Mouse (Mus musculus) MEL (cell line): Measurements from ENCODE around the gene Rhou.

Source experiments
- HCFC1 ChIP-seq: IDR thresholded peaks from 2 replicates; pipeline ENCODE4 v1.6.1; 2012; ENCODE audit warnings: low read depth, mild to moderate bottlenecking, inconsistent platforms, low read length, improper control_type of control experiment, moderate library complexity
- MAZ ChIP-seq: IDR thresholded peaks from 2 replicates; pipeline ENCODE4 v1.6.1; 2012; ENCODE audit warnings: low read depth, mild to moderate bottlenecking, inconsistent platforms, low read length, improper control_type of control experiment

GRCm38 (mm10) chr8:123657826-123658225 lies 4.1 kb downstream of the Rhou start:
- no peak for TF ChIP-seq HCFC1
- TF ChIP-seq MAZ: no peak
